Mouse (Mus musculus) embryonic facial prominence, embryonic 11.5 days (tissue): ENCODE measurements around the gene Atp6v0e2. TPM values are rescaled to one million over a fixed set of nuclear protein-coding genes. Genes with fewer than 3 reads are reported as not detected.
A peak's percentile ranks its signal among the peaks of the same experiment; 100 is the strongest.

ENCODE experiments used
- ATAC-seq: fragments of 200-750 bp; cut with Nextera tagmentation; replicated peaks from 2 replicates; pipeline ENCODE4 v1.8.0; 2017; ENCODE audit warnings: low read depth; ENCODE audit not compliant: insufficient number of reproducible peaks, low FRiP score, low TSS enrichment
- DNase-seq: peaks from one replicate; pipeline ENCODE4 v3.0.0-alpha.2; 2015; ENCODE audit warnings: low spot score
- H3K27ac ChIP-seq: fragments of 300-500 bp; sonication (generic); replicated peaks from 2 replicates; pipeline ENCODE4 v1.5.1; 2014; ENCODE audit warnings: mild to moderate bottlenecking, low read depth, low read length, control low read depth
- H3K27me3 ChIP-seq: fragments of 300-500 bp; sonication (generic); 2 replicates; pipeline ENCODE4 v1.6.1; 2014; ENCODE audit warnings: mild to moderate bottlenecking, low read length, moderate library complexity, mixed read lengths; ENCODE audit not compliant: control insufficient read depth, insufficient read depth
- H3K36me3 ChIP-seq: fragments of 300-500 bp; sonication (generic); replicated peaks from 2 replicates; pipeline ENCODE4 v1.6.1; 2014; ENCODE audit warnings: low read depth, mild to moderate bottlenecking, low read length, moderate library complexity, mixed read lengths; ENCODE audit not compliant: control insufficient read depth, insufficient read depth
- H3K4me1 ChIP-seq: fragments of 300-500 bp; sonication (generic); 2 replicates; pipeline ENCODE4 v1.6.1; 2014; ENCODE audit warnings: low read length, mixed read lengths; ENCODE audit not compliant: control insufficient read depth, insufficient read depth
- H3K4me2 ChIP-seq: fragments of 300-500 bp; sonication (generic); 2 replicates; pipeline ENCODE4 v1.6.1; 2014; ENCODE audit warnings: low read depth, mild to moderate bottlenecking, control low read depth, low read length, moderate library complexity
- H3K4me3 ChIP-seq: fragments of 300-500 bp; sonication (generic); 2 replicates; pipeline ENCODE4 v1.5.1; 2014; ENCODE audit warnings: low read depth, low read length, control low read depth
- H3K9ac ChIP-seq: fragments of 300-500 bp; sonication (generic); replicated peaks from 2 replicates; pipeline ENCODE4 v1.6.1; 2014; ENCODE audit warnings: mild to moderate bottlenecking, control low read depth, low read length
- H3K9me3 ChIP-seq: fragments of 300-500 bp; sonication (generic); replicated peaks from 2 replicates; pipeline ENCODE4 v1.6.1; 2016; ENCODE audit warnings: mild to moderate bottlenecking, low read length, inconsistent platforms, mixed read lengths; ENCODE audit not compliant: control insufficient read depth
- WGBS: fragments of 180-500 bp; shearing (Covaris S2); extraction: QIAGEN DNeasy Blood & Tissue Kit; methylation state at CpG from one replicate; pipeline ENCODE4 v1.1.7; 2014; 5-methylcytosine and 5-hydroxymethylcytosine counted together
- polyA plus RNA-seq: library from polyadenylated mRNA; unstranded; fragments of >200 nt; fragmentation: Nextera tagmentation; extraction: Ambion mirVana; gene quantifications from 2 replicates; pipeline ENCODE4 v1.2.1, GENCODE M21; 2014

The Atp6v0e2 gene
- polyA plus RNA-seq, 1 experiment from 2014 or later, result 18.9 TPM

- H3K4me3 ChIP-seq, result no peak overlapping the region
- no peak overlapping the region for H3K9ac ChIP-seq
- no peaks in the 10 kb centered on the region for H3K4me1 ChIP-seq
- H3K36me3 ChIP-seq, result no peaks in the 10 kb centered on the region; the same call in 1 of the 2 replicates
- DNase-seq (no peak), ATAC-seq (no peak)
- no peak overlapping the region for H3K4me2 ChIP-seq
- no peaks in the 10 kb centered on the region for H3K9me3 ChIP-seq
- H3K27ac ChIP-seq, result no peak overlapping the region
- H3K27me3 ChIP-seq, result no peaks in the 10 kb centered on the region
- 67% methylated on average over 2 of the region's 2 CpGs for WGBS
Observed at GRCm38 (mm10) chr6:48530862-48531261, 6.6 kb upstream of the Atp6v0e2 start.

DNA sequence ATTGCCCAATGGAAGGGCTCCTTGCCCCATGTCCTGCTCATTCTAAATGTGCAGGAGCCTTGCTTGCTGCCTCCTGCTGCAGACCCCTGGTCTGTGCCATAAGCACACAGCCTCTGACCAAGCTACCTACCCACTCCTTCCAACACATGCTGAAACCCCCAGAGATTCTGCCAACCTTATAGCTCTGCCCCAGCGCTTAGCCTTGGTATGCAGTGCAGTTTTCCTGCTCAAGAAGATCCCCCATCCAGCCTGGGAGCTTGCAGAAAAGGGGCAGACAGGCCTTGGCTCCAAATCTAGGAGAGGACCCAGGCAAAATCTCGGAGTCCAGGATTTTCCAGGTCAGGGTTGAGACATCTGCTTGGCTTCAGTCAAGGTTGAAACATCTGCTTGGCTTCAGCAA, 3.9 kb upstream of the Atp6v0e2 start:
- DNase-seq (no peak), ATAC-seq (no peak)
- no peaks in the 10 kb centered on the region for H3K9me3 ChIP-seq
- no peaks in the 10 kb centered on the region for H3K4me1 ChIP-seq
- no peak overlapping the region for H3K9ac ChIP-seq
- no peaks in the 10 kb centered on the region; the same call in 1 of the 2 replicates for H3K36me3 ChIP-seq
- H3K27ac ChIP-seq, result no peak overlapping the region
- H3K4me2 ChIP-seq, result no peak overlapping the region
- WGBS, result 79% methylated on average over 2 of the region's 2 CpGs
- H3K4me3 ChIP-seq, result no peak overlapping the region
- no peaks in the 10 kb centered on the region for H3K27me3 ChIP-seq

DNA sequence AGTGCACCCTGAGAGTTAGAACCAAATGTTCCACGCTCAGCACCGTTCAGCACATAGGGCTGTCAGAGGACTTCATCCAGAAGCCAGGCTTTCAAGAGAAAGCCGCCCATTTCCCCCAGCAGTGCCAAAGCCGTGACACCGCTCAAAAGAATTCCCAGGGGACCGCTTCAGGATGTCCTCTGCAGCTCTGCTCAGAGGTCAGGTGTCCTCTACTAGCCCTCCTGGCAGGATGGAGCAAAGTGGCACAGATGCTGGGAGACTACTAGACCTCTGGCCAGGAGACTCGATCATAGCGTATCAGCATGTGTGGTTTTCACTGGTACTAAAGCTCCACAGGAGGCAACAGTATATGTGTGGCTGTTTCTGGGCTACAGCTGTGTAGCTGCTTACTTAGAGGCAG, 2.5 kb upstream of the Atp6v0e2 start:
- Histone ChIP-seq H3K36me3 (no peaks in the 10 kb centered on the region), H3K9me3 (no peaks in the 10 kb centered on the region), H3K27me3 (no peaks in the 10 kb centered on the region), H3K27ac (no peak overlapping the region), H3K4me2 (no peak overlapping the region), H3K4me1 (no peaks in the 10 kb centered on the region), H3K9ac (no peak overlapping the region), H3K4me3 (no peak overlapping the region)
- no peak for ATAC-seq
- 83% methylated on average over 8 of the region's 8 CpGs for WGBS
- no peak for DNase-seq

- WGBS, result 61% methylated on average over 4 of the region's 4 CpGs
Observed at GRCm38 (mm10) chr6:48536091-48536490, 1.3 kb upstream of the Atp6v0e2 start.

DNA sequence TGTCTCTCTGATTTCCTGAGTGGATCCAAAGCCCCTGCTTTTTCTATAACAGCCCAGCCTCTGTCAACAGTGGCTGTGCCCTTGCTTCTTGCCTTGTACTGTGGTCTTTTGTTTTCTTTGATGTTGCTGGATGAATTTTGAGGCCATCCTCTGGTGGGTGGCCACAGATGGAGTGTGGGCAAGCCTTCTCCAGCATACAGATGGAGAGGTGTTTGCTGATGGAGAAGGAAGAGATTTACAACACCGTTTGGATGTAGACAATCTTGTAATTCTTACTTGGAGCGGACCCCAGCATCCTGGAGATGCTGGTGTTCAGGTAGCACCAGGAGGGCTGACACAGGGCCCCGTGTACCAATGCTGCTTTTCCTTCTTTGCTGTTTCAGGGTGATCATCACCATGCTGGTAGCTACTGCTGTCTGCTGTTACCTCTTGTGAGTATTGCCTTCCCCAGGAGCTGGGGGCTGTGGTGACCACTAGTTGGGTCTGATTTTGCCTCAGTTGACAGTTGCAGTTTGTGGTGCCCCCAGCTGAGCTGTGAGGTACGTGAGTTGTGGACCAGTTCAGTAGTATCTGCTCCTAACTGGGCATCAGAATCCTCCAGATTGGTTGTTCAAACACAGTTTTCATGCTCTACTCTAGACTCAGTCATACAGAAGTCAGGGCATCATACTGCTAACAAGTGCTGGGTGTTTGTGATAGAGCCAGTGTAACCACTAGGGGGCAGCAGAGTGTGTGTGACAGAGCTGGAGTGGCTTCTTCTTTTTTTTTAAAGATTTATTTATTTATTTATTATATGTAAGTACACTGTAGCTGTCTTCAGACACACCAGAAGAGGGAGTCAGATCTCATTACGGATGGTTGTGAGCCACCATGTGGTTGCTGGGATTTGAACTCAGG, 1.7 kb downstream of the Atp6v0e2 start:
- Histone ChIP-seq H3K4me1 (peaks cover 3% of the 10 kb centered on the region; the same call in 1 of the 2 replicates), H3K4me2 (no peak overlapping the region), H3K27ac (no peak overlapping the region), H3K27me3 (no peaks in the 10 kb centered on the region), H3K9me3 (no peaks in the 10 kb centered on the region), H3K36me3 (no peaks in the 10 kb centered on the region), H3K9ac (no peak overlapping the region), H3K4me3 (no peak overlapping the region)
- 68% methylated on average over 4 of the region's 5 CpGs for WGBS
- DNase-seq (peak; percentile 79), ATAC-seq (no peak)

More at GRCm38 (mm10) chr6:48536091-48536490, 1.3 kb upstream of the Atp6v0e2 start:
- Histone ChIP-seq H3K9ac (no peak overlapping the region), H3K4me3 (no peak overlapping the region), H3K27me3 (no peaks in the 10 kb centered on the region), H3K4me2 (no peak overlapping the region), H3K9me3 (no peaks in the 10 kb centered on the region), H3K27ac (no peak overlapping the region), H3K4me1 (no peaks in the 10 kb centered on the region), H3K36me3 (no peaks in the 10 kb centered on the region)
- DNase-seq (no peak), ATAC-seq (no peak)

DNA sequence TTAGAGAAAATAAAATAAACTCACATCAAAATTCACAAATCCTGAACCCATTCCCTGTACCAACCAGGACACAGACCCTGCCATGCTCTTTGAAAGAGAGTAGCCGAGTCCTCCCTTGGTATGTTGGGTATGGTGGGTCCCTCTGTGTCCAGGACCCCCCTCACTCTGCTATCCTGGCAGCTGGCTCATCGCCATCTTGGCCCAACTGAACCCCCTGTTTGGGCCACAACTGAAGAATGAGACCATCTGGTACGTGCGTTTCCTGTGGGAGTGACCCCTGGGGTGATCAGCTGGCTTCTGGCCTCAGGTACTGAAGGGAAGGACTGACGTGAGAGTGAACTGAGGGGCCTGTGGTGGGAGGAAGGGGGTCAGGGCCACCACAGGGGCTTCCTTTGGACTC, 2.4 kb downstream of the Atp6v0e2 start:
- 70% methylated on average over 5 of the region's 5 CpGs for WGBS
- DNase-seq, result no peak
- Histone ChIP-seq H3K4me1 (peaks cover 3% of the 10 kb centered on the region; the same call in 1 of the 2 replicates), H3K27me3 (no peaks in the 10 kb centered on the region), H3K27ac (no peak overlapping the region), H3K36me3 (no peaks in the 10 kb centered on the region), H3K4me2 (no peak overlapping the region), H3K4me3 (no peak overlapping the region), H3K9ac (no peak overlapping the region), H3K9me3 (no peaks in the 10 kb centered on the region)
- no peak for ATAC-seq

DNA sequence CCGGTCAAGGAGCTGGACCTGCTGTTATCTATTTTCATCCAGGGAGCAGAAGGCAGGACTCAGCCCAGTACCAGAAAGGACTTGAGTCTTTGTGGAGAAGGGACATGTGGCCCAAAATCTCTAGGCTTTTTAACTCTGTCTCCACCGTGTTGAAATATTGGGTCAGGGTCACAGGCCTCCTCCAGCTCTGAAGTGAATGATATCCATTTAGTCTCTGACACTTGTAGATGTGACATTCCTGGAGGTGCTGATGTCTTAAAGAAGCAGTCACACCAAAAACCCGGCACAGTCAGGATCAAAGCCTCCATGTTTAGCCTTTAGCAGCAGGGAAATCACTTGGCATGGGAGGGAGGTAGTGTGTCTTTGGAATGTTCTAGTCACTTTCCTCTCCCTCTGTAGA, 3.3 kb downstream of the Atp6v0e2 start:
- no peak overlapping the region for H3K9ac ChIP-seq
- no peak overlapping the region for H3K4me3 ChIP-seq
- no peak for DNase-seq
- WGBS, result 64% methylated on average over 3 of the region's 3 CpGs
- ATAC-seq, result no peak
- no peaks in the 10 kb centered on the region for H3K9me3 ChIP-seq
- no peaks in the 10 kb centered on the region for H3K27me3 ChIP-seq
- H3K27ac ChIP-seq, result no peak overlapping the region
- no peaks in the 10 kb centered on the region for H3K36me3 ChIP-seq
- H3K4me1 ChIP-seq, result peaks cover 3% of the 10 kb centered on the region; the same call in 1 of the 2 replicates
- H3K4me2 ChIP-seq, result no peak overlapping the region
